Mouse (Mus musculus) heart, embryonic 12.5 days (tissue): ENCODE measurements around the gene Slc27a5. TPM values are rescaled to one million over a fixed set of nuclear protein-coding genes. Genes with fewer than 3 reads are reported as not detected.
A peak's percentile ranks its signal among the peaks of the same experiment; 100 is the strongest.

Experiments
- ATAC-seq: fragments of 200-750 bp; cut with Nextera tagmentation; 2 replicates; pipeline ENCODE4 v1.8.0; 2017; ENCODE audit warnings: moderate TSS enrichment, moderate library complexity; ENCODE audit not compliant: insufficient number of reproducible peaks, low FRiP score
- H3K27ac ChIP-seq: fragments of 300-500 bp; sonication (generic); 2 replicates; pipeline ENCODE4 v1.5.1; 2016; ENCODE audit warnings: mild to moderate bottlenecking, moderate library complexity; ENCODE audit not compliant: poor library complexity, severe bottlenecking
- H3K27me3 ChIP-seq: fragments of 300-500 bp; sonication (generic); replicated peaks from 2 replicates; pipeline ENCODE4 v1.6.1; 2016; ENCODE audit warnings: mild to moderate bottlenecking, moderate library complexity
- H3K36me3 ChIP-seq: fragments of 300-500 bp; sonication (generic); 2 replicates; pipeline ENCODE4 v1.6.1; 2016; ENCODE audit warnings: mild to moderate bottlenecking, moderate library complexity
- H3K4me1 ChIP-seq: fragments of 300-500 bp; sonication (generic); replicated peaks from 2 replicates; pipeline ENCODE4 v1.6.1; 2016; ENCODE audit warnings: mild to moderate bottlenecking
- H3K4me2 ChIP-seq: fragments of 300-500 bp; sonication (generic); 2 replicates; pipeline ENCODE4 v1.6.1; 2016; ENCODE audit warnings: mild to moderate bottlenecking, moderate library complexity
- H3K4me3 ChIP-seq: fragments of 300-500 bp; sonication (generic); 2 replicates; pipeline ENCODE4 v1.5.1; 2016; ENCODE audit warnings: mild to moderate bottlenecking
- H3K9ac ChIP-seq: fragments of 300-500 bp; sonication (generic); 2 replicates; pipeline ENCODE4 v1.6.1; 2016; ENCODE audit warnings: mild to moderate bottlenecking, moderate library complexity
- H3K9me3 ChIP-seq: fragments of 300-500 bp; sonication (generic); replicated peaks from 2 replicates; pipeline ENCODE4 v1.6.1; 2016; ENCODE audit warnings: mild to moderate bottlenecking, moderate library complexity
- WGBS: fragments of 180-500 bp; shearing (Covaris S2); methylation state at CpG from one replicate; pipeline ENCODE4 v1.1.7; 2016; 5-methylcytosine and 5-hydroxymethylcytosine counted together
- polyA plus RNA-seq: library from polyadenylated mRNA; unstranded; fragments of >200 nt; fragmentation: Nextera tagmentation; extraction: Ambion mirVana; gene quantifications from 2 replicates; pipeline ENCODE4 v1.2.1, GENCODE M21; 2016

Slc27a5 gene
- polyA plus RNA-seq, 1 experiment from 2014 or later: not detected

- Histone ChIP-seq H3K27me3 (no peaks in the 10 kb centered on the region), H3K9ac (no peak overlapping the region), H3K4me2 (no peak overlapping the region), H3K4me3 (no peak overlapping the region), H3K27ac (no peak overlapping the region), H3K36me3 (peaks cover 9% of the 10 kb centered on the region), H3K4me1 (peaks cover 13% of the 10 kb centered on the region), H3K9me3 (no peaks in the 10 kb centered on the region)
- ATAC-seq: no peak
- WGBS: 65% methylated on average over 6 of the region's 6 CpGs
Measured at GRCm38 (mm10) chr7:12979776-12980175, 18.2 kb downstream of the Slc27a5 start.

GRCm38 (mm10) chr7:12978931-12979722 is 18.9 kb downstream of the Slc27a5 start:
- peak overlapping the region; percentile 74; the same call in 1 of the 2 replicates for H3K4me3 ChIP-seq
- ATAC-seq: no peak
- peaks cover 13% of the 10 kb centered on the region for H3K4me1 ChIP-seq
- peak overlapping the region; percentile 67 for H3K4me2 ChIP-seq
- H3K9ac ChIP-seq: peak overlapping the region; percentile 69; the same call in 1 of the 2 replicates
- no peaks in the 10 kb centered on the region for H3K27me3 ChIP-seq
- peaks cover 9% of the 10 kb centered on the region for H3K36me3 ChIP-seq
- H3K27ac ChIP-seq: peak overlapping the region; percentile 93; the same call in 1 of the 2 replicates
- 74% methylated on average over 18 of the region's 18 CpGs for WGBS
- no peaks in the 10 kb centered on the region for H3K9me3 ChIP-seq

- no peaks in the 10 kb centered on the region for H3K9me3 ChIP-seq
Measured at GRCm38 (mm10) chr7:12977682-12978389, 20.2 kb downstream of the Slc27a5 start, which contains the start of gene Zfp446. Gene Zfp446 (plus strand): TSS chr7:12977848.

GRCm38 (mm10) chr7:12970906-12971305 is 27.1 kb downstream of the Slc27a5 start:
- Histone ChIP-seq H3K9me3 (no peaks in the 10 kb centered on the region), H3K36me3 (peaks cover 41% of the 10 kb centered on the region), H3K4me3 (no peak overlapping the region), H3K9ac (no peak overlapping the region), H3K4me1 (peaks cover 12% of the 10 kb centered on the region), H3K4me2 (no peak overlapping the region), H3K27me3 (no peaks in the 10 kb centered on the region), H3K27ac (no peak overlapping the region)
- ATAC-seq: no peak
- WGBS: 94% methylated on average over 25 of the region's 25 CpGs

More at GRCm38 (mm10) chr7:12977682-12978389, 20.2 kb downstream of the Slc27a5 start, which contains the start of gene Zfp446:
- Histone ChIP-seq H3K4me3 (peak within 1 kb of the TSS; percentile 74), H3K4me2 (peak within 1 kb of the TSS; percentile 67), H3K9ac (peak within 1 kb of the TSS; percentile 73), H3K4me1 (peaks cover 13% of the 10 kb centered on the region), H3K27me3 (no peaks in the 10 kb centered on the region), H3K36me3 (peaks cover 9% of the 10 kb centered on the region), H3K27ac (peak within 1 kb of the TSS; percentile 93)
- under 1% methylated on average over 49 of the region's 49 CpGs for WGBS
- peak; percentile 99 for ATAC-seq

- H3K4me1 ChIP-seq: peaks cover 16% of the 10 kb centered on the region
Measured at GRCm38 (mm10) chr7:12966104-12966845, 31.7 kb downstream of the Slc27a5 start.

GRCm38 (mm10) chr7:12965678-12966091 is 32.3 kb downstream of the Slc27a5 start, which contains the start of gene Zfp324:
Gene Zfp324 (plus strand): TSS chr7:12965838.
- Histone ChIP-seq H3K9ac (peak within 1 kb of the TSS; percentile 96), H3K27ac (peak within 1 kb of the TSS; percentile 87), H3K9me3 (no peaks in the 10 kb centered on the region), H3K27me3 (no peaks in the 10 kb centered on the region), H3K4me2 (peak within 1 kb of the TSS; percentile 92), H3K4me3 (peak within 1 kb of the TSS; percentile 92), H3K4me1 (peaks cover 16% of the 10 kb centered on the region), H3K36me3 (peaks cover 20% of the 10 kb centered on the region)
- ATAC-seq: peak; percentile 91
- under 1% methylated on average over 23 of the region's 23 CpGs for WGBS

More at GRCm38 (mm10) chr7:12966104-12966845, 31.7 kb downstream of the Slc27a5 start:
- Histone ChIP-seq H3K9me3 (no peaks in the 10 kb centered on the region), H3K9ac (peak overlapping the region; percentile 96), H3K27ac (peak overlapping the region; percentile 87), H3K4me3 (peak overlapping the region; percentile 92), H3K27me3 (no peaks in the 10 kb centered on the region), H3K36me3 (peaks cover 26% of the 10 kb centered on the region), H3K4me2 (peak overlapping the region; percentile 92)
- peak; percentile 86 for ATAC-seq
- under 1% methylated on average over 29 of the region's 29 CpGs for WGBS

GRCm38 (mm10) chr7:12961511-12962141 is 36.4 kb downstream of the Slc27a5 start:
- Histone ChIP-seq H3K9me3 (no peaks in the 10 kb centered on the region), H3K4me3 (peak overlapping the region; percentile 54), H3K4me1 (peaks cover 7% of the 10 kb centered on the region), H3K27me3 (no peaks in the 10 kb centered on the region), H3K36me3 (no peaks in the 10 kb centered on the region), H3K4me2 (peak overlapping the region; percentile 65), H3K27ac (peak overlapping the region; percentile 76), H3K9ac (peak overlapping the region; percentile 77)
- peak; percentile 43 for ATAC-seq
- WGBS: 2% methylated on average over 29 of the region's 29 CpGs

GRCm38 (mm10) chr7:12959718-12960117 is 38.3 kb downstream of the Slc27a5 start:
- no peak for ATAC-seq
- no peak overlapping the region for H3K9ac ChIP-seq

GRCm38 (mm10) chr7:12958948-12959347 is 39.0 kb downstream of the Slc27a5 start:
- H3K9ac ChIP-seq: no peak overlapping the region
- H3K36me3 ChIP-seq: no peaks in the 10 kb centered on the region
- 65% methylated on average over 4 of the region's 4 CpGs for WGBS
- H3K9me3 ChIP-seq: no peaks in the 10 kb centered on the region
- no peak overlapping the region for H3K4me3 ChIP-seq
- H3K27ac ChIP-seq: no peak overlapping the region
- ATAC-seq: no peak
- no peaks in the 10 kb centered on the region for H3K27me3 ChIP-seq
- no peaks in the 10 kb centered on the region for H3K4me1 ChIP-seq
- H3K4me2 ChIP-seq: no peak overlapping the region

More at GRCm38 (mm10) chr7:12959718-12960117, 38.3 kb downstream of the Slc27a5 start:
- Histone ChIP-seq H3K4me1 (no peaks in the 10 kb centered on the region), H3K4me3 (no peak overlapping the region), H3K27me3 (no peaks in the 10 kb centered on the region), H3K27ac (no peak overlapping the region), H3K36me3 (no peaks in the 10 kb centered on the region), H3K9me3 (no peaks in the 10 kb centered on the region), H3K4me2 (no peak overlapping the region)
- 23% methylated on average over 4 of the region's 4 CpGs for WGBS

GRCm38 (mm10) chr7:12957511-12957910 is 40.5 kb downstream of the Slc27a5 start:
- 69% methylated on average over 5 of the region's 5 CpGs for WGBS
- ATAC-seq: no peak

More at GRCm38 (mm10) chr7:12957511-12957910, 40.5 kb downstream of the Slc27a5 start:
- no peak overlapping the region for H3K4me3 ChIP-seq
- H3K9me3 ChIP-seq: no peaks in the 10 kb centered on the region
- H3K27ac ChIP-seq: no peak overlapping the region
- H3K9ac ChIP-seq: no peak overlapping the region
- H3K4me2 ChIP-seq: no peak overlapping the region
- no peaks in the 10 kb centered on the region for H3K27me3 ChIP-seq
- no peaks in the 10 kb centered on the region for H3K4me1 ChIP-seq
- no peaks in the 10 kb centered on the region for H3K36me3 ChIP-seq
